Comparison of ENCODE assay signal across 15 mouse cellular contexts in the genomic region with DNA sequence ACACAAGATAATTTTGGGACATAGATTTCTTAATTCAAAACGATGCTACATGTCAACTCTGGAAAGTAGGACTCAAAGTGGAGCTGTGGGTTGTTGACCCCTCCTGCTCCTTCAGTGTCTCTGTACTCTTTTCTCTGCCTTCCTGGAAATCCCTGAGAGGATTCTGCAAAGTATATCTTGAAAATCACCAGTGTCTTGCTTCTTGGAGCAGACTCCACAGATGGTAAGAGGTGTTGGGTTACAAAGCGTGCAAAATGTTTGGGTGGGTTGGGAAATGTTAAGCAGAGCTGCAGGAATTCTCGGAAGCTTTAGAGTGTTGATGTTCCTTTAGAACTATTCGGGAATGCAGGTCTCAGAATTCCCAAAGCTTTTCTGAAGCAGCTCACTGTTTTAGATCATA.
A peak's percentile ranks its signal among the peaks of the same experiment; 100 is the strongest.
DNase-seq lines count a peak whose midpoint lies in the region.
"Had no signal": no experiment of that assay in that cellular context is flagged by ENCODE, and none has a peak within 500 bp of the region (broad histone marks: within the 10 kb centered on the region; RNA-seq: fewer than 3 reads in every experiment).

No protein-coding gene starts in this region.

- DNase-seq in left cerebral cortex, postnatal 36 days (ENCODE audit: low spot score in 2 of 2) = peak; percentile 7 to 17
- no peak for DNase-seq in left cerebral cortex, postnatal 10 days (ENCODE audit: extremely low spot score in 1 of 2, low spot score in 2 of 2)
- peak; percentile 7 to 8 for DNase-seq in right cerebral cortex, adult 2 months (ENCODE audit: low spot score in 2 of 2)
- DNase-seq in right cerebral cortex, postnatal 10 days (ENCODE audit: low spot score in 2 of 2) = no peak
- DNase-seq in forelimb bud, embryonic 11.5 days (ENCODE audit: low read depth, low spot score) = peak; percentile 18
- no peak for DNase-seq in cerebellum, adult 9-10 months
- no peak for DNase-seq in spleen, adult 12 weeks (ENCODE audit: low spot score)
- DNase-seq: adrenal gland, postnatal 10 days; cerebellum, postnatal 10 days; gastrocnemius, postnatal 10 days; heart, adult 2 months; kidney, adult 11 months; kidney, postnatal 25 days; layer of hippocampus, adult 9-11 months; midbrain, embryonic 14.5 days had no signal

- intact Hi-C loops in left cerebral cortex, postnatal 36 days (cut with DNase I) = loop anchor here (10.0 kb wide), 1 partner anchor 297 kb away; no protein-coding TSS in a partner anchor
- intact Hi-C loops in left cerebral cortex, postnatal 10 days (cut with DNase I) = no loop called here

Comparison
In these comparisons a context has a peak if more than half of its experiments do, and no peak if none do; other contexts are left out.
1. DNase-seq: peak in left cerebral cortex, postnatal 36 days (2 of 2), right cerebral cortex, adult 2 months (2 of 2) and forelimb bud, embryonic 11.5 days (single experiment); none in left cerebral cortex, postnatal 10 days (0 of 2), right cerebral cortex, postnatal 10 days (0 of 2), cerebellum, adult 9-10 months (single experiment) and spleen, adult 12 weeks (single experiment).